Mouse (Mus musculus) CH12.LX (cell line): ENCODE results near the gene Fxyd7. TPM values are rescaled to one million over a fixed set of nuclear protein-coding genes. Genes with fewer than 3 reads are reported as not detected.

ENCODE experiments used
- DNase-seq: peaks from one replicate; pipeline ENCODE4 v3.0.0-alpha.2; 2013; ENCODE audit errors: extremely low read depth
- H3K27ac ChIP-seq: 2 replicates; pipeline ENCODE4 v1.5.1; 2012; ENCODE audit warnings: low read depth, mild to moderate bottlenecking, control low read depth, moderate library complexity; ENCODE audit not compliant: insufficient read depth
- H3K27me3 ChIP-seq: replicated peaks from 2 replicates; pipeline ENCODE3; 2012; ENCODE audit warnings: inconsistent platforms
- H3K36me3 ChIP-seq, 2 experiments: replicated peaks in 1 of 2; 2 replicates each; pipeline versions ENCODE3 to v1.6.1; 2012; ENCODE audit warnings: inconsistent platforms in 1 of 2, low read length in 1 of 2, mild to moderate bottlenecking in 1 of 2, mixed read lengths in 1 of 2, moderate library complexity in 1 of 2; ENCODE audit not compliant: control insufficient read depth in 1 of 2, insufficient read depth in 1 of 2
- H3K4me1 ChIP-seq, 2 experiments: 2 replicates each; pipeline ENCODE4 v1.6.1; 2012; ENCODE audit warnings: inconsistent platforms in 1 of 2, moderate library complexity in 1 of 2; ENCODE audit not compliant: insufficient read depth in 2 of 2, control insufficient read depth in 1 of 2
- H3K4me2 ChIP-seq: 2 replicates; pipeline ENCODE4 v1.6.1; 2012; ENCODE audit warnings: low read depth, mild to moderate bottlenecking, control low read depth; ENCODE audit not compliant: poor library complexity, insufficient read depth, severe bottlenecking
- H3K4me3 ChIP-seq, 3 experiments: fragments of 150-350 bp in 1 of 3; sonication (generic) in 1 of 3; replicated peaks in 1 of 3; 2 replicates each; pipeline versions ENCODE3 to v1.5.1; 2011 to 2012; ENCODE audit warnings: low read depth in 2 of 3, low read length in 2 of 3, mild to moderate bottlenecking in 2 of 3, moderate library complexity in 2 of 3, control low read depth in 1 of 3, improper control_type of control experiment in 1 of 3, inconsistent platforms in 1 of 3, mixed read lengths in 1 of 3; ENCODE audit not compliant: poor library complexity in 1 of 3
- H3K79me2 ChIP-seq: replicated peaks from 2 replicates; pipeline ENCODE4 v1.6.1; 2012; ENCODE audit warnings: mild to moderate bottlenecking, moderate library complexity; ENCODE audit not compliant: control insufficient read depth, poor library complexity, insufficient read depth, severe bottlenecking; ENCODE audit errors: extremely low read depth
- H3K9ac ChIP-seq: 2 replicates; pipeline ENCODE4 v1.6.1; 2012; ENCODE audit warnings: low read depth, mild to moderate bottlenecking, control low read depth, moderate library complexity; ENCODE audit not compliant: insufficient read depth
- H3K9me3 ChIP-seq: replicated peaks from 2 replicates; pipeline ENCODE3; 2012; ENCODE audit warnings: low read length, inconsistent platforms, mixed read lengths
- CHD1 ChIP-seq: IDR thresholded peaks from 2 replicates; pipeline ENCODE4 v1.6.1; 2012; ENCODE audit warnings: low read depth, low read length, improper control_type of control experiment, inconsistent platforms
- CHD2 ChIP-seq: IDR thresholded peaks from 2 replicates; pipeline ENCODE4 v1.6.1; 2011; ENCODE audit warnings: low read length, improper control_type of control experiment
- CTCF ChIP-seq, 2 experiments: IDR thresholded peaks in 1 of 2; conservative IDR thresholded peaks in 1 of 2; 2 replicates each; pipeline ENCODE4 v1.5.1; 2011 to 2012; ENCODE audit warnings: low read depth in 2 of 2, low read length in 2 of 2, improper control_type of control experiment in 1 of 2, inconsistent platforms in 1 of 2, mild to moderate bottlenecking in 1 of 2, moderate library complexity in 1 of 2
- E2F4 ChIP-seq: IDR thresholded peaks from 2 replicates; pipeline ENCODE4 v1.6.1; 2011; ENCODE audit warnings: low read depth, low read length, improper control_type of control experiment; ENCODE audit not compliant: insufficient replicate concordance
- EP300 ChIP-seq: IDR thresholded peaks from 2 replicates; pipeline ENCODE4 v1.6.1; 2011; ENCODE audit warnings: low read length, improper control_type of control experiment
- ETS1 ChIP-seq: conservative IDR thresholded peaks from 2 replicates; pipeline ENCODE4 v1.6.1; 2012; ENCODE audit warnings: low read depth, mild to moderate bottlenecking, inconsistent platforms, low read length, improper control_type of control experiment, moderate library complexity
- JUN ChIP-seq: IDR thresholded peaks from 2 replicates; pipeline ENCODE4 v1.6.1; 2011; ENCODE audit warnings: low read depth, mild to moderate bottlenecking, low read length, improper control_type of control experiment, moderate library complexity; ENCODE audit not compliant: insufficient read depth
- MAFK ChIP-seq: IDR thresholded peaks from 2 replicates; pipeline ENCODE4 v1.6.1; 2011; ENCODE audit warnings: low read length, improper control_type of control experiment; ENCODE audit not compliant: insufficient replicate concordance
- MAZ ChIP-seq: IDR thresholded peaks from 2 replicates; pipeline ENCODE4 v1.6.1; 2012; ENCODE audit warnings: low read depth, mild to moderate bottlenecking, inconsistent platforms, low read length, improper control_type of control experiment, moderate library complexity
- MXI1 ChIP-seq: IDR thresholded peaks from 2 replicates; pipeline ENCODE4 v1.6.1; 2011; ENCODE audit warnings: mild to moderate bottlenecking, low read depth, low read length, improper control_type of control experiment
- MYC ChIP-seq: IDR thresholded peaks from 2 replicates; pipeline ENCODE4 v1.6.1; 2011; ENCODE audit warnings: low read depth, mild to moderate bottlenecking, improper control_type of control experiment, low read length
- NELFE ChIP-seq: IDR thresholded peaks from 2 replicates; pipeline ENCODE4 v1.6.1; 2011; ENCODE audit warnings: low read depth, low read length, improper control_type of control experiment
- NRF1 ChIP-seq: IDR thresholded peaks from 2 replicates; pipeline ENCODE4 v1.6.1; 2014; ENCODE audit warnings: low read depth, mild to moderate bottlenecking, inconsistent platforms, low read length, improper control_type of control experiment, moderate library complexity
- POLR2AphosphoS2 ChIP-seq: IDR thresholded peaks from 2 replicates; pipeline ENCODE4 v1.6.1; 2011; ENCODE audit warnings: low read depth, low read length, improper control_type of control experiment
- RCOR1 ChIP-seq: conservative IDR thresholded peaks from 2 replicates; pipeline ENCODE4 v1.6.1; 2012; ENCODE audit warnings: low read depth, mild to moderate bottlenecking, inconsistent platforms, low read length, improper control_type of control experiment
- SIN3A ChIP-seq: IDR thresholded peaks from 2 replicates; pipeline ENCODE4 v1.6.1; 2012; ENCODE audit warnings: low read length, improper control_type of control experiment, inconsistent platforms
- TCF12 ChIP-seq: IDR thresholded peaks from 2 replicates; pipeline ENCODE4 v1.6.1; 2014; ENCODE audit warnings: low read depth, mild to moderate bottlenecking, inconsistent platforms, low read length, improper control_type of control experiment
- USF1 ChIP-seq: IDR thresholded peaks from 2 replicates; pipeline ENCODE4 v1.6.1; 2014; ENCODE audit warnings: low read depth, mild to moderate bottlenecking, inconsistent platforms, low read length, improper control_type of control experiment
- ZMIZ1 ChIP-seq: IDR thresholded peaks from 2 replicates; pipeline ENCODE4 v1.6.1; 2012; ENCODE audit warnings: low read depth, mild to moderate bottlenecking, inconsistent platforms, low read length, improper control_type of control experiment
- ZNF384 ChIP-seq: IDR thresholded peaks from 2 replicates; pipeline ENCODE4 v1.6.1; 2012; ENCODE audit warnings: low read depth, low read length, improper control_type of control experiment, inconsistent platforms
- dilution Hi-C: fragments of 300-500 bp; cut with MboI; formaldehyde crosslinking; loops from 2 replicates; pipeline ENCODE4 v1.14.3; 2020; ENCODE audit warnings: low sequenced_read_pairs; ENCODE audit not compliant: extremely low pct_unique_long_range_greater_than_20kb, extremely low pct_ligation_motif_present
- in situ Hi-C: fragments of 300-500 bp; cut with MboI; formaldehyde crosslinking; loops from 3 replicates; pipeline ENCODE4 v1.14.3; 2019; ENCODE audit warnings: low sequenced_read_pairs, low pct_ligation_motif_present, low pct_unique_long_range_greater_than_20kb, mixed read lengths
- polyA plus RNA-seq: library from polyadenylated mRNA; unstranded; fragments of >175 nt; gene quantifications from 2 replicates; pipeline ENCODE4 v1.2.1, GENCODE M21; 2012; ENCODE audit warnings: low read depth; ENCODE audit not compliant: insufficient read length
- total RNA-seq, 2 experiments: library from RNA; depleted of rRNA; stranded (reverse); fragments of 300-350 nt in 1 of 2; fragments of >200 nt in 1 of 2; gene quantifications; 2 replicates each; pipeline ENCODE4 v1.2.3; 2012 to 2014

Gene Fxyd7
- total and polyA plus RNA-seq, 3 experiments = not detected

DNA sequence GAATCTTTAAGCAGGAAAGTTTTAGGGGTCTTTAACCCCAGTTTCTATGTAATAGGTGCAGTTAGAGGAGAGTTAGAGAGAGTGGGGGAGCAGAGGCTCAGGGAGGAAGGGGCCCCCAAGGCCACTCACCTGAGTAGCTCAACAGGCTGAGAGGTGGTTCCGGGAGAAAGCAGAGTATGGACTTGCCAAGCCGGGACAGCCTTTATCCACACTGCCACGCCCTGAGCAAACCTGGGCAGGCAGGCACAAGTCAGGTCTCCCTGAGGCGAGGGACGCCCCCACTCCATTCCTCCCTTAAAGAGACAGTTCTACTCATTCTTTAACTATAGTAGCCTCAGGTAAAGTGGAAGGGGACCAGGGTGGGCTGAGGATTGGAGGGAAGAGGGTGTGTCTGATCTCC, 25.2 kb upstream of the Fxyd7 start, which contains the start of gene Fxyd3:
Gene Fxyd3 (minus strand): TSS at position 213 of the 400 bp plus-strand sequence.
- Histone ChIP-seq H3K4me2 (no peak within 1 kb of the TSS), H3K79me2 (no peaks in the 10 kb centered on the region), H3K9ac (no peak within 1 kb of the TSS), H3K9me3 (peaks cover 10% of the 10 kb centered on the region), H3K36me3 (no peaks in the 10 kb centered on the region), H3K4me1 (no peaks in the 10 kb centered on the region), H3K27ac (no peak within 1 kb of the TSS), H3K4me3 (no peak within 1 kb of the TSS), H3K27me3 (peaks cover 31% of the 10 kb centered on the region)
- in situ Hi-C loops = no loop called here
- DNase-seq = no peak
- dilution Hi-C loops = no loop called here
- no peak for TF ChIP-seq CHD2
- no peak for TF ChIP-seq CTCF (conservative IDR thresholded peaks at IDR 0.05 in 1 of 2, IDR thresholded peaks at IDR 0.05 in 1 of 2; ENCODE audit: low read depth in 2 of 2, low read length in 2 of 2)
- no peak for TF ChIP-seq MAFK

DNA sequence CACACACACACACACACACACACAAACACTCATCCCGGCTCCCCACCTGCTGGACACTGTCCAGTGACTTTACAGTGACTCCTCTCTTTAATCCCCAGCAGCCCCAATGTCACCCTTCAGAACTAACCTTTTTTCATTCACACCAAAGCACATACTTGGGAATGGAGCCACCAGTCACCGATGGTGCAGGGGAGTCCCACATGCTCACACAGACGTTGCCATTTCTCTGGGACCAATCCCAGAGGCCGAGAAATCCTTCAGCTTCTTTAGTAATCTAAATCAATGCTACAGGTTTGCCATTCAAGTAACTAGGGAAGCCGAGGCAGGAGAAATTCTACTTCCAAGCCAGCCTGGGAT, 23.4 kb upstream of the Fxyd7 start:
- in situ Hi-C loops = no loop called here
- Histone ChIP-seq H3K27ac (no peak overlapping the region), H3K4me1 (no peaks in the 10 kb centered on the region), H3K9ac (no peak overlapping the region), H3K9me3 (peaks cover 4% of the 10 kb centered on the region), H3K4me2 (no peak overlapping the region), H3K27me3 (peaks cover 37% of the 10 kb centered on the region), H3K4me3 (no peak overlapping the region), H3K36me3 (no peaks in the 10 kb centered on the region), H3K79me2 (no peaks in the 10 kb centered on the region)
- dilution Hi-C loops = no loop called here
- TF ChIP-seq ZMIZ1 (no peak), USF1 (no peak), MXI1 (no peak), ZNF384 (no peak), E2F4 (no peak)
- no peak for DNase-seq

DNA sequence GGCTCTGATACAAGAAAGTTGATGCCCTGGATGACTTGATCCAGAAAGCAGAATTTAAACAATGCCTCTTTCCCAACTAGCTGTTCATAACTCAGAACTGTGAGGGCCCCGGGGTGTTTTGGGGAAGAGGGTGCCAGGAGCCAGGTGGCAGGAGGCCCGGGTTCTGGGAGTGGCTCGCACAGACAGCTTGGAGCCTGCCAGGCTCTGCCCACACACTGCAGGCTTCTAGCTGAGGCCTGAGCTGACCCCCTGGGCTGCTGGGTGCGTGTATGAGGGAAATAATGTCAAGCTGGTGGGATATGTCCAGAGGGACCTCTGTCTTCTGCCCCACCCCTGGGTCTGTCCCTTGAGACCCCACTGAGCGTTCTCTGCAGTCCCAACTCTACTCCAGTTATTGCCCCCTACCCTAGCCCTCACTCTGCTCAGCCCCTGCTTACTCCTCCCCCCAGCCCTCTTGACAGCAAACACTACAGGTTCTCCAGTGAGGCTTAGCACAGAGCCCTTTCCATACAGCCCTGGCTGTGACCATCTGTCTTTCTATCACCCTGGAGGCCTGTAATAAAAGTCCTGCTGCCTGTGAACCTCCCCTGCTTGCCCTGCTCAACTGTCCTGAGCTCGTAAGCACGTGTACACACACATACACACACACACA, 22.9 kb upstream of the Fxyd7 start:
- H3K4me1 ChIP-seq = no peaks in the 10 kb centered on the region
- H3K9ac ChIP-seq = no peak overlapping the region
- H3K9me3 ChIP-seq = peaks cover 4% of the 10 kb centered on the region
- peaks cover 39% of the 10 kb centered on the region for H3K27me3 ChIP-seq
- in situ Hi-C loops = no loop called here
- no peaks in the 10 kb centered on the region for H3K79me2 ChIP-seq
- no peak overlapping the region for H3K4me3 ChIP-seq
- H3K36me3 ChIP-seq = no peaks in the 10 kb centered on the region
- no peak for TF ChIP-seq SIN3A
- no peak for TF ChIP-seq POLR2AphosphoS2
- no peak for TF ChIP-seq NELFE
- no peak for TF ChIP-seq E2F4
- no peak for TF ChIP-seq CHD1
- TF ChIP-seq TCF12 = no peak
- no peak for TF ChIP-seq MYC
- no peak for TF ChIP-seq EP300
- no peak for TF ChIP-seq ETS1
- no peak for TF ChIP-seq JUN
- TF ChIP-seq RCOR1 = no peak
- TF ChIP-seq NRF1 = no peak
- no peak for TF ChIP-seq MAZ
- TF ChIP-seq CTCF (conservative IDR thresholded peaks at IDR 0.05 in 1 of 2, IDR thresholded peaks at IDR 0.05 in 1 of 2; ENCODE audit: low read depth in 2 of 2, low read length in 2 of 2) = no peak
- TF ChIP-seq, all 38 proteins: peak for 0
- no peak for DNase-seq
- dilution Hi-C loops = no loop called here
- H3K27ac ChIP-seq = no peak overlapping the region
- no peak overlapping the region for H3K4me2 ChIP-seq
